Mouse (Mus musculus) skeletal muscle tissue, adult 2 months (tissue): ENCODE measurements around the gene Ddx27.
A peak's percentile ranks its signal among the peaks of the same experiment; 100 is the strongest.

ENCODE experiments used
- DNase-seq: peaks from one replicate; pipeline ENCODE4 v3.0.0-alpha.2; 2012; ENCODE audit warnings: low read depth, low spot score

Ddx27 gene

DNA sequence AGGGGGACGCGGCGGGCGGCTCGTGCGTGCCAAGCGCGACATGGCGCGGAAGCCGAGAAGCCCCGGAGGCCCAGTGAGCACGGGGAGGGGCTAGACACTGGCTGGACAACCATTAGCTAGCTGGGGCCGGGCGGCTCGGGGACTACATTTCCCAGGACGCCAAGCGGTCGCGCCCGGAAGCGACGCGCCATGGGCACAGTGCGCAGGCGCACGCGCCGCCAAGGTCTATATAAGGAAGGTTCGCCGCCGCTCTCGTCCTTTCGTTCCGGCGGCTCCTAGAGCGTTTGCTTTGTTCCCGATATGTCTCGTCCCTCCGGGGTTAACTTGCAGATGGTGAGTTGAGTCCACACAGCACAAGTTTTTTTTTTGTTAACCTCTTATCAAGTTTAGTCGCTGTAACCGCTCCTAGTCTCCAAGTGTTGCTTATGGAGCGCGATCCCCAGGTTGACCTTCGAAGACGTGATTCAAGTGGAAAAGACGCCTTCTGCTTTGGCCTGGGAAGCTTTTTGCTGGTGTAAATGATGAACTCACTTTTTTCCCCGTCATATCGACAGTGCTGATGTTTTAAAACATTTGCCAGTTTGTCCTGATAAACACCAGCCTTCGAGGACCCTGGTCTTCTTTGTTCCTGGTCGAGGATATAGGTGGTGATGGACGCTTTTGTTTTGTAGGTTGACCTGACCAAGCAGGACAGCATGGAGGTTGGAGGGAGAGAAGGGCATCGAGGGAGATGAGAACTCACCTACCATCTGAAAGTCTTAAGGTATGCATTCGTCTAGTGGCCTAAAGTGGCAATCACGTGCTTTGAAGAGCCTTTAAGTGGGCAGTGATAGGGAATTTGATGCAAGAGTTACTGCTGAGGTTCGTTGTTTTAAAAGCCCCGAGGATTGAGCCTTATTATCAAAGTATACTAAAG lies 48.2 kb downstream of the Ddx27 start, which contains the start of gene Znfx1:
TSS of gene Znfx1 (minus strand) at position 51 of the 916 bp plus-strand sequence.
- peak; percentile 96 for DNase-seq

DNA sequence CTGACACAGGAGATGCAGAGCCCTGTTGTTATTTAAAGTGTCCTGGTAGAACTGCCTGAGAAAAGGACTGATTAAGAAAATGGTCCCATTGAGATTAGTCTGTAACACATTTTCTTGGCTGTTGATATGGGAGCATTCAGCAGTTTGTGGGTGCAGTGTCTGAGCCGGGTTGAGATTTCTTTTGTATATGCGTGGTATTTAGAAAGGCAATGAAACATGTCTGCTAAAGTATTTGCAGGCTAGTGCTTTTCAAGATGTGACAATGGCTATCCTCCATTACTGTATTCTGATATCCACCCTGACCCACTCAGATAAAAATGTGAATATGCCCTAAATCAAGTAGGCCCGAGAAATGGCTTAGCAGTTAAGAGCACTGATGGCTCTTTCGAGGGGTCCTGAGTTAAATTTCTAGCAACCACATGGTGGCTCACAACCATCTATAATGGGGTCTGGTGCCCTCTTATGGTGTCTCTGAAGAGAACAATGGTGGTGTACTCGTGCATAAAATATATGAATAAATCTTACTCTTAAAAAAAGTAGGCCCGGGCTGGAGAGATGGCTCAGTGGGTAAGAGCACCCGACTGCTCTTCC lies 49.0 kb downstream of the Ddx27 start:
- DNase-seq, result no peak

DNA sequence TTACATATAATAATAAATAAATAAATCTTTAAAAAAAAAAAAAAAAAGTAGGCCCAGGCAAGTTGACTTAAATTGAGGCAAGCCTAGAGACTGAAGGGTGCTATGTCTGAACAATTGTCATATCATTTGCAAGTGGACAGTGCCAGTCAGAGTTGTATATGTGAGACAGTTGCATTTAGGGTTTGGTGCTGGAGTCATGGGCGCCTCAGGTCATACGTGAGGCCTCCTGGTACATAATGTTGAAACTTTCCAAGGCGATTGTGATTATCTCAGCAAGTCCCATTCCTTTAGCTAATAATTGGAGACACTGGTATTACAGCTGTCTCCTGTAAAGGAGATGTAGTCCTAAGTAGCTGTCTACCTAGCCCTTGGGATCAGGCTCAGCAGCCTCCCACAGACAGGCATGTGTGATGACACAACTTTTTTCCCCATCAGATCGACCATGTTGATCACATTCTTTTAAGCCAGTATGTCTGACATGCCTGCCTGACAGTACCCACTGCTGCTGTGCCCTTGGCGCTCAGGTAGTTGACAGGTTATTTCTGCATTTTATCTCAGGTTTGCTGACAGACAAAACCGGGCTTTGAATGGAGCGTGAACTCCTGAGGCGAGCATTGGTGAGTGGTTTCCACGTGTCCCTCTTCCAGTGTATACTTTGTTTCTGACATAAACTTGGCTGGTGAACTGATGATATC lies 49.8 kb downstream of the Ddx27 start:
- no peak for DNase-seq

DNA sequence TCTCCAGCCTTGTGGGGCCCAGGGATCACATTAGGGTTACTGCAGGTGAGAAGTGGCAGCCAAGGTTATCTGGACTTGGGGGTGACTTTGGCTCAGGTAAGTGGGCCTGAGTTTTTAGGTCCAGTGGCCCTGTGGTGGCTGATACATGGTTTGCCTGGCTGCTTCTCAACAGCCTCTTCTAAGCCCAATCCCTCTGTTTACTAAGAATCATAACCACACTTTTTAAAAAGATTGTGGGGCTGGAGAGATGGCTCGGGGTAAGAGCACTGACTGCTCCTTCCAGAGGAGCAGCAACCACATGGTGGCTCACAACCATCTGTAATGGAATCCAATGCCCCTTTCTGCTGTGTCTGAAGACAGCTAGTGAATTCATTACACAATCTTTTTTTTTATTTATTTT lies 51.0 kb downstream of the Ddx27 start:
- no peak for DNase-seq

DNA sequence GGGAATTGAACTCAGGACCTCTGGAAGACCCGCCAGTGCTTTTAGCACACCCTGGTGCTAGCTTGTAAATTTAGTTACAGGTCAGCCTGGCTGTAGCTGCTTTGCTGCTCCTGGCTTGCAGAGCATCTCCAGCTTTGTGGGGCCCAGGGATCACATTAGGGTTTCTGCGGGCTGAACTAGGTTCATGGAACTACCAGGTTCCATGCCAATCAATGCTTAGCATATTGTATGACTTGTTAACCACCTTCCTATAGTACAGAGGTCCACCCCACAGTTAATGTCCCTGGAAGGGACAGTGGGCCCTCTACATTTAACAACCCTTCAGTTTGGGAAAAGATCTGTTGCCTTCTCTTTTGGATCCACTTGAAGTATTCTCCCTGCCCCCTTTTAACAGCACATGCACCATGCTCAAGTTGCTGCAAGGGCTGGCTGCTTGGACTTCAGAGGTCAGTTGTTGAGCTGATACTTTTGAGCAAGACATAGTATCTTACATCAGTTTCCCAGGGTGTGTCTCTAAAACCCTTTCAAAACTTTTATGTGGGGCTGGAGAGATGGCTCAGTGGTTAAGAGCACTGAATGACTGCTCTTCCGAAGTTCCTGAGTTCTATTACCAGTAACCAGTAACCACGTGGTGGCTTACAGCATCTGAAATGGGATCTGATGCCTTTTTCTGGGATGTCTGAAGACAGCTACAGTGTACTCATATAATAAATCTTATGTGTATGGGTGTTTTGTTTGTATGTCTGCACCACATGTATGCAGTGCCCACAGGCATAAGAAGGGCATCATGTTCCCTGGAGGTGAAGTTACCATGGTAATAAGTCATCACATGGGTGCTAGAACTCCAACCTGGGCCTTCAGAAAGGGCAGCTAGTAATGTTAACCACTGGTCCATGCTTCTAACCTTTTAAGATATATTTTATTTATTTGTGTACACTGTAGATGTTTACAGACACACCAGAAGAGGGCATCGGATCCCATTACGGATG lies 51.8 kb downstream of the Ddx27 start:
- no peak for DNase-seq

DNA sequence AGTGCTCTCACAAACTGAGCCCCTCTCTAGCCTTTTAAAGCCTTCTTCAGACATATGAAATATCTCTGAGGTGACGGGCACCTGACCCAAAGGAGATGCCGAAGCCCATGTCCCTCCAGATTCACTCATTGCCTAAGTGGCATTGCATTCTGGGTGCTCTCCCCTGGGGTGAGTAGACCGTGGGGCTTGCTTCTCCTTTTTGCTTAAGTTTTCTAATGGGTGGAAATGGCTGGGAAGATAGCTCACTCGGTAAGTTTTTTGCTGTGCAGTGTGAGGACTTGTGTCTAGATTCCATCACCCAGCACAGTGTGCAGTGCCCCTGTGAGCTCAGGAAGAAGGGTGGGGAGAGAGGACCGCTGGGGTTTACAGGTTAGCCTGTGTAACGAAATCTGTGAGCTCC lies 52.6 kb downstream of the Ddx27 start:
- no peak for DNase-seq

DNA sequence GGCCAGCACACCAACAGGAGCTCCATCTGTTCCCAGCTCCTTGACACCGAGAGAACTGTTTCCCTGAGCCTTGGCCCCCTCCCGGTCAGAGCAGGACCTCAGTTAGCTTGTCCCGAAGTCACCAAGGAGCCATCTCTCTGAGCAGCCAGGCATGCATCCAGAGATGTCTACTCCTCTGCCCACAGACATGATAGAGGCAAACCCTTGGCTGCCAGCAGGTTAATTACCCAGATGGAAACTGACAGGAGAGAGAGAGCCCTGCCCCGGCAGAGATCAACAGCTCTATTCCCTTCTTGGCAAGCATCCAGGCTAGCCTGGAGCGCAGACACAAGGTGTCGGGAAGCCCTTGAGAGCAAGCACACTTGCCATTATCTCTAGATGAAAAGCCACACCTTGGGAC lies 55.3 kb downstream of the Ddx27 start:
- no peak for DNase-seq

DNA sequence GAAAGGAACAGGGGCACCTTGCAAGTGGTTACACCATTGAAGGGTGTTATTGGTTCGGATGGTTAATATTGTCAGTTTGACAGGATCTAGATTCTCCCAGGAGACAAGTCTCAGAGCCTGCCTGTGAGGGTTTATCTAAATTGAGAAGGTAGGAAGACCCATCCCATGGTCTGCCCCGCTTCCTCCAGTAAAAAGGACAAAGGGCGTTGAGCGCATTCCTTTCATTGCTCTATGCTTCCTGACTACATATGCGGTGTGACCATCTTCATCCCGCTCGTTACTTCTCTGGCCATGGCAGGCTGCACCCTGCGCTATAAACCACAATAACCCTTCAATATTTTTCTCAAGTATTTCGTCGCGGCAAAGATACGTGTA lies 56.3 kb downstream of the Ddx27 start:
- no peak for DNase-seq

DNA sequence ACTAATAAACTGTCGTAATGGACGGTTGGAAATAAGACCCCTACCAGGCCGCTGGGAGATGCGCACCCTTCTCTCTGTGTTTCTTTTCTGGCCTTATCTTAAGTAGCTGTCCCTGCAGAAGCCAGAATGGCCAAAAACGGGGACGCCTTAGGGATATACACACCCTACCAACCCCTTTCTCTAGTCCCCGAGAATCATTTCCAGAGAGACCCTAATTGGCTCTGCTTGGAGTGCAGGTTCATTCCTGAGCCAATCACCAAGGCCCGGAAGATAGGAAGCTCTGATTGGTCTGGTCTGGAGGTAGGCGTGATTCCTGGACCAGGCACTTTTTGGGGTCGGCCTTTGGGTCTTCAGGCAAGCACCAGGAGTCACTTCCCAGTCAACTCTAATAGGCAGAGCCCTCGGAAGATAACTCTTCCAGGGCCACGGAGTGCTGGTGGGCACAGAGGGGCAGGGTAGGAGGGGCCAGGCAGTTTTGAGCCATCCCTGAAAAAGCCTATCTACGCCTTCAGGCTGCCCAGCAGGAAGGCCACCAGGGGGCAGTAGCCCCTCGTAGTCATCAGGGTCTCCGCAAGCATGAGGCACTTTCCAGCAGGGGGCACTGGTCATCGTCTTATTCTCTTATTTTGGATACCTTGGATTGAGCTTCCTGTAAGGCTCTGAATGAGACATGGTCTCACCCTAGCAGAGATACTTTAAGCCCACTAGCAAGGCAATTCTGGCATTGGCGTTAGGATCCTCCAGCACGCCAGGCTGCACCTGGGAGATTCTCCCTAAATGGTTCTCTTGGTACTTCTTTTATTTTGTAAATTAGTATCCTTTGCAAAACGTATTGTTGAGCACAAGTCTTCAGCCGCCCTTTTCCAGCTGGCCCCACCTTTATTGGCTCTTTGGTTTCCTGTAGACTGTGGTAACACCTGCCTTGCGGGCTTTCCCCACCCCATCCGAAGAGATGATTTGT lies 56.9 kb downstream of the Ddx27 start:
- DNase-seq, result peak; percentile 92

DNA sequence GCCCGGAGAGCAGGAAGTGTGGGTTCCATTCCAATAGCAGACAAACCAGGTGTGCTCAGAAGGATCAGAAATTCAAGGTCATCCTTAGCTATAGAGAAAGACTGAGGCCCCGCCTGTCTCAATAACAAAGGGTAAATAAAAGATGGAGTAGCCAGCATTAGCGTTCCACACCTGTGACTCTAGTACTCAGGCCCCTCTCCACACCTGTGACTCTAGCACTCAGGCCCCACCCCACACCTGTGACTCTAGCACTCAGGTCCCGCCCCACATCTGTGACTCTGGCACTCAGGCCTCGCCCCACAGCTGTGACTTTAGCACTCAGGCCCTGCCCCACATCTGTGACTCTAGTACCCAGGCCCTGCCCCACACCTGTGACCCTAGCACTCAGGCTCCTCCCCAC lies 59.6 kb downstream of the Ddx27 start:
- DNase-seq, result no peak

DNA sequence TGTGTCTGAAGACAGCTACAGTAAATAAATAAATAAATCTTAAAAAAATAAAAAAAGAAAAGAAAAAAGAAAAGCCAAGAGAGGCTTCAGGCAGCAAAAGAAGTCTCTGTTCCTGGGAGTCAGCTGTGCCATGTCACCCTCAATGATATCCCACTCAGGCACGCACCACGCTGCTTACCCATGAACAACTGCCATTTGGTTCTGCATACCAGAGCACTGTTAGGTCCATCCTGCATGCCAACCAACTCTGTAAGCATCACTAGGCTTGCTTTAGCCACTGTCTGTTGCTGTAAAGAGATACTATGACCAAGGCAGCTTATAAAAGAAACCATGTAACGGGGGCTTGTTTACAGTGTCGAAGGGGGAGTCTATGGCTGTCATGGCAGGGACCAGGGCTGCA lies 61.4 kb downstream of the Ddx27 start:
- DNase-seq, result no peak

DNA sequence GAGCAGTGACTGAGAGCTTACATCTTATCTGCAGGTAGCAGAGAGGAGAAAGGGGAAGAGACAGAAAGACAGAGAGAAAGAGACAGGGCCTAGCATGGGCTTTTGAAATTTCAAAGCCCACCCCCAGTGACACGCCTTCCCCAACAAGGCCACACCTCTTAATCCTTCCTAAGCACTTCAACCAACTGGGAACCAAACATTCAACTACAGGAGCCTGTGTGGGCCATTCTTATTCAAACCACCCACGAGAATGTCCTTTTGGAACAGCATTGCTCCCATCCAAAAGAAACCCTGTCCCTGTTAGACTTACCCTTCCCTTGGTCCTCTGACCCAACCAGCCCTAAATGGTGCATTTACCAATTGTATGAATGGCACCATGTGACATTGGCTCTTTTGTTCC lies 61.8 kb downstream of the Ddx27 start:
- DNase-seq, result no peak

DNA sequence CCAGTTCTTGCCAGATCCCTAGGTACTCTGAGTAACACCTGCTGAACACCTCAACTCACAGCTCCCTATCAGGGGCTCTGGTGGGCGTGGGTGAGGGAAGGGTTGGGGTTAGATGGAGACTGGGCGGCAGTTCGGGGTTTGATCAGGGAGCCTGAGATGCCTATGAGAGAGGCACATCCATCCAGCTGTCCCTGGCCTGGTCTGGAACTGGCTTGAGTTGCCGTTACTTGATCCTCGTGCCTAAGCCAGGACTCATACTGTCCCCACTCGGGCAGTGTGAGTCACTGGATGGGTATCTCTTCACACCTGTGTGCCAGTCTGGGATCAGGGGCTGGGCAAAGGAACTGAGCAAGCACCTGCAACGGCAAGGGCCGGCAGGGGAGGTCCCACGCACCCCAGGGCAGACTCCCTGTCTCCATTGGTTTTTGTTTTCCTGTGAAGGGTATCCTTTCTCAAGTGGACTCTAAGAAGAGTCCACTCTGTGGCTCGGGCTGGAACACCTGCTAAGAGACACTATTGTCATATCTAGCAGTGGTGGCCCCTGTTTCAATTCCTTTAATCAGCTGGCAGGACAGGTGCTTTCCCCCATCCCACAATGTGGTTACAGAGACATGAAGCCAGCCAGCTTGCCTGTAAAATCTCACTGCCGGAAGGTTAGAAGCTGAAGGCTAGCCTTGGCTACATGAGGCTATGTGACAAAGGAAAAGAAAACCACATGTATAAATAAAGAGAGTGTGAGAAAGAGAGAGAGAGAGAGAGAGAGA lies 62.4 kb downstream of the Ddx27 start:
- DNase-seq, result peak; percentile 65

DNA sequence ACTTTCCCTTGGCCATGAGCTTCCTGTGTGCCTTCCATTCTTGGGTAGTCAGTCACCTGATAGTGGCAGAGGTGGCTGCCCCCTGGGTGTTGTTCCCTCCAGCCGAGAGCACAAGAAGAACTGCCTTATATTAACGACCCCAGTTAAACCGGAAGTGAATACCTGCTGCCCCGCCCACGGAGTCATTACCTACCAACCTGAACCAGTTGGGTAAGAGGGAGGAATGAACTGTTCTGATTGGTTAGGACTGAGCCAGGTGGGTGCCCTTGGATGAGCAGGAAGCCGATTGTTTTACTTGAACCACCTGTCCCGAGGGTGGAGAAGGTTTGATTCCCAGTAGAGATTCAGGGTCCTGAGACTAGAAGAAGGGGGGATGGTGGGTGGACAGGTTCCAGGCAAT lies 63.5 kb downstream of the Ddx27 start:
- DNase-seq, result no peak

DNA sequence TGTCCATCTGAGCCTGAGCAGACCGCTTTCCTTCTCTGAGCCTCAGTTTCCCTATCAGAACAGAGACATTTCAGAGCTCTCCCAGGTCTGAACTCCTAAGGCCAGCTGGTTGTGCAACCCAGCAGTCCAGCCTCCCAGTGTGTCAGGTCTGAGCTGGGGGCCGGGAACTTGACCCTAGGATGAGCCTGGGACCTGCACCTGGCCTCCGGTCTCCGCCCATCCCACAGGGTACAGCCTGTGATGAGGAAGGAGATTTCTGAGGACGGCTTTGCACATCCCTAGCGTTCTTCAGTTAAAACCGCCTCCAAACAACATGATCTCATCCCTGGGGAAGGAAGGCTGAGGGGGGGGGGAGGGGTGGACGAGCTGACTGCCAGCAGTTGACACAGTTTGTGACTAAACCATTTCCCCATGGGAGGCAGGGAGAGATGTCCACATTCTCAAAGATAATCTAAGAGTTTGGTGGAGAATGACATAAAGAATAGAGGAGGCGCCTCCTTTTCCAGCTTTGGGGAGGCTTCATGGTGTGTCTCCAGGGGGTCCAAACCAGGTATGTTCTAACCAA lies 64.0 kb downstream of the Ddx27 start:
- DNase-seq, result peak; percentile 53

DNA sequence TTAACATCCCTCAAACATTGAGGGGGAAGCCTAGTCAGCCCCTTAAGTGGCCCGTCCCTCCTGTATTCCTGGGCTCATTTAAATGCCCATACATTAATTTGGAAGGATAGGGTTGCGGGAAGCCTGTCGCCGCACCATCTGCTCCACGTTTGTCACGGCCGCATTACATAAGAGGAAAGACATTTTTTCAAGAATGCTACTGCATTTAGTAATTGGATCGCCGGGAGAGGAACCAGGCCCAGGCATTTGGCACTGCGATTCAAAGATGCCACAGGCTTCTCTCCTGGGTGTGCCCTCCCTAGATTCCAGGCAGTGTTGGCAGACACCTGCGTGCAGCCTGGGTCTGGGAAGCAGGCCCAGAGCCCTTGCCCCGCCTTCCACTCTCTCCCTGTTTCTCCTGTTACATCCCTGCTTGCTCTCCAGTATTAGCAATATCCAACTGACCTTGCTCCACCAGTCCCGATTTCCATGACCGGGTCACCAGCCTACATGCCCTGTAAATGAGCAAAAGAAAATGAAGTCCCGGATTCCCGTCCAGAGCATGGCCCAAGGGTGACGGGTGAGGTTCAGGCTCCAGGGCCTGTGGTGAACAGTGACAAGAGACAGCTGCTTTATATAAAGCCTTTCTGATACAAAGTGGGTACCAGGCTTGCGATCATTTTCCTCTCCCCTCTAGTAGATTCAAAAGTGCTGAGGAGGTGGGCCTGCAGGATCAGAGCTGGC lies 64.7 kb downstream of the Ddx27 start:
- peak; percentile 79 for DNase-seq

DNA sequence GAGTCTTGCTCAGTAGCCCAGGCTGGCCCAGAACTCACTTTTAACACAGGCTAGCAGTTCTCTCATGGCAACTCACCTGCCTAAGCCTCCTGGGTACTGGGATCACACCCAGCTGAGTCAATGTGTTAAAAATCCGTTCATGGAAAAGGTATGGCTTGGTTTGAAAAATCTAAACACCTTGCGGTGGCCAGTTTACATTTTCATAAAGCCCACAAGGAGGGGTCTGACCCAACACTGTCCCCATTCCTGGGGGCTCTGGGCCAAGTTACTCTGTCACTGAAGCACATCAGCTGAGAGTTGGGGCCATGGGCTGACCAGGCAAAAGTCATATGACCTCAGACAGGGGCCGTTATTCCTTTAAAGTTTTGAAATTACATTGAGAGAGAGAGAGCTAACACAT lies 65.4 kb downstream of the Ddx27 start:
- no peak for DNase-seq

DNA sequence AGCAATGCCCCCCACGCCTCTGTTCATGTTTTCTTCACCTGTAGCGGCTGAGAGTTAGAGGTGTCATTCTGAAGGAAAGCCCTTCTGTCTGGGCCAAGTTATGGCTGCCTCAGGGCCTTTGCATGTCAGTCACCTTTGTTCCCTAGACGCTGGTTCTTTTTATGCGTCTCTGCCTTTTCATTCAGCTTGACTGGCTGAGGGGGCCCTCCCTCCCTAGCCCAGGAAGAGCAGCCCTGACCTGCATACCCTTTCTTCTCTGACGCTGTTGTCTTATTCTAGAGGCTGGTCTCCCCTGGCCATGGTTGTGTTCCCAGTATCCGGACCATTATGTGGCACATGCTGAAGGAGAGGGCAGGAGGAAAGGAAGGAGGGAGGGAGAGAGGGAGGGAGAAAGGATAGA lies 66.1 kb downstream of the Ddx27 start:
- no peak for DNase-seq

DNA sequence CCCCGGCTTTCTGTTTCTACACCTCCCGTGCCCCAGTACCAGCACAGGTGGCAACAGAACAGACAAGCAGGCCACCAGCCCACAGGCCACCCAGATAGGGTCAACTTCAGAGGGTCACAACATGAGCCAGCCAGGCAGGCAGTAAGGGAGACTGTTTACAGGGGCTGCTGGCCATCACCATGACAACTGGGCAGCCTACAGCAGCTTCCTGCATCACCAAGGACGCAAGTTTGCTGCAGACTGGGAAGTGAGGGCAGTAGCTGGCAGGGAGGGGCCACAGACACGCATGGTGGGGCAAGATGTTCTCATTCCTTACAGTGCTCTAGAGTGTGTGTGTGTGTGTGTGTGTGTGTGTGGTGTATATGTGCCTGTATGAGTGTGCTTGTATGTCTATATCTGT lies 66.6 kb downstream of the Ddx27 start:
- no peak for DNase-seq
